Mouse (Mus musculus): ENCODE results near the gene Mrps23.
A peak's percentile ranks its signal among the peaks of the same experiment; 100 is the strongest.

The Mrps23 gene

DNA sequence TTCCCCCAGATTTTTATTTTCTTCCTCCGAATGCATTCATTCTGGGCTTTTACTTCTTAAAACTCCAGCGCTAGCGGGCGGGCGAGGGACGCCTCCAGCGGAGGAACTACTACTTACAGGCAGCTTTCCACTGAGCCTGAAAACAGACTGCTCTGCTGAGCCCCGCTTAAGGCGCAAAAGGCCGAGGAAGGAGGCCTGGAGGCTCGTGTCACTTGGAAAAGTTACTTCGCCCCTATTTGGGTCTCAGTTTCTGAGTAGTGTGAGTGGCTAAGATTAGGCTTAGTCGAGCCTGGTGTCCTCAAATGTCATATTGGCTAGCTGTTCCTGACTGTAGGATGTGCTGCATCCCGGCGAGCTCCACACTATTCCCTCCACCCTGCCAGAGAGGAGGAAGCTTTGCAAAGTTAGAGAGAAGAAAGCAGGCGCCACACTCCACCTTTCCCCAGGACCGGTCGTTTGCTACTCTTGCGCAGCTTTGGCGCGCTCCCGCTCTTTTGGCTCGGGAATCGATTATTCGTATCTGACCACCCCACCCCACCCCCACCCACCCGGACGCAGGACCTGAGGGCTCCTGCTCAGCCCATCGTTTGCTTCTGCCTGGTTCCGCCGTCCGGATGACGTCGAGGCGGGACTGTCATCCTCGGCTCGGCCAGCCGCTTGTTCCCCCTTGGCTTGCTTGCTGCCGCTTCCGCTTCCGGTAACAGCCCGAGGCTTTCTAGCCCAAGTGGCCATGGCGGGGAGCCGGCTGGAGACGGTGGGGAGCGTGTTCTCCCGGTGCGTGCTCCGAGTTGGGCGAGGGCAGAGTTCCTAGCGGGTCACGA, at the start of gene Mrps23:
Gene Mrps23, plus strand, starts transcription at position 677 of the 821 bp plus-strand sequence.
- peak; percentile 94 for DNase-seq (ENCODE audit: low read depth, low spot score)

DNA sequence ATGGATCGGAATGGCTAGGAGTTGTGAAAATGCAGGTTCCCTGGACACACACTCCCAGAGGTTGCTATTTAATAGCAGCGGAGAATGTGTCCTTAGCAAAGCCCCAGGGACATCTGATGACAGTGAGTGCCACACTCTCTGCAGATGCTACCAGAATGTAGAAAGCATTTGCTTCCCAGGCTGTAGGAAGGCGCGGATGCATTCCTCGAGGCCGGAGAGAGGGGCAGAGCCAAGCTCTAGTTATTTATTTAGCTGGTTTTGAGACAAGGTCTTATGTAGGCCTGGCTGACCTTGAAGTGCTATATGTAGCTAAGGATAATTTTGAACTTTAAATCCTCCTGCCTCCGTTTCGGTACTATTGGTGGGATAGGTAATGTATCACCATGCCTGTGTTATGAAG, 49.7 kb upstream of the Mrps23 start:
- no peak for DNase-seq (ENCODE audit: low read depth, low spot score)

DNA sequence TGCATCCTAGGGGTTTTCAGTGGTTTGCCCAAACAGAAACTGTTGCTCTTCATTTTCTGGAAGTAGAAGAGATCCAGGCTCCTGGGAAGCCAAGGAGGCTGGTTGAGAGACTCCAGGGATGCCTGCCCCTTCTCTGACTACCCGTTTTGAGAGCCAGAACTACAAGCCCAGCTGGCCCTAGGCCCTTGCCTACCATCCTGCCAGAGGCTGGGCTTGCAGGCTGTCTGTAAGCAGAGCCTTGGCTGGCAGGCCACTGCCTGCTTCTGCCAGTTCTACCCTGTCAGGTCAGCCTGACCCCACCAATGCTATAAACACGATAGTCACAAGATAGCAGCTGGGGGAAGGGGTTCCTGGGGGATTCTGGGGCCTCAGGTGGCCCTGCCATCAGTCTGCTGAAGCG, 48.7 kb upstream of the Mrps23 start:
- no peak for DNase-seq (ENCODE audit: low read depth, low spot score)

DNA sequence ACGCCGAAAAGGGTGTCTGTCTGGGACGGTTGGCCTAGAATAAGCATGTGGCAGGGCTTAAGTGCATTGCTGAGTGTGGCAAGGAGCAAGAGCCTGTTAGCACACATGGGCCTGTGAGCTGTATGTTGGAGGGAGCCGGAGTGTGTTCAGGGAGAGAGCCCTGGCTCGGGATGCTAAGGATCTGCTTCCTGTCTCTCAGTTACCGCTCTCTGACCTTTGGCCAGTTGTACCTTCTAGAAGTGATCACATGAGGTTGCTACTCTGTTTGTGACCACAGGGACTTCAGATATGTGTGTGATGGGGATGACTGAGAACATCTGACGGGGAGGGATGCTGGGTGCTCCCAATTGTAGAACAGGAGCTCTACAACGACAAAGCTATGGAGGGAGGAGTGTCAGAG, 48.2 kb upstream of the Mrps23 start:
- DNase-seq (ENCODE audit: low read depth, low spot score): no peak

DNA sequence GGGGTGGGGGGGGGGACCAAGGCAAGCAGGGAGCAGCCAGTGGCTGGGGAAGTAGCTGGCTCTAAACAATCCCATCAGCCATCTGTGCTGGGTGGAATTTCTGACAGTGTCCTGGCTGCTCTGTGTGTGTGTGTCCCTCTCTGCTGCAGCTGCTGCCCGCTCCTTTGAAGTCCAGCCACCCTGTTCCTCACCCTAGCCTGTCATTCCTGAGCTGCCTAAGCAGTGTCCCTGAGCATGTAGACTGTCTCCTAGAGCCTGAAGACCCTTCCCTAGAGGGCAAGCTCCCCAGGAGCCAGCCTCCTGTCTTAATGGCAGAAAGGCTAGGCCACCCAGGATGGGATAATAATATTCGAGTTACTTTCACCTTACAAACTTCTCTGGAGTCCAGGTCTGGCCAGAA, 47.8 kb upstream of the Mrps23 start:
- no peak for DNase-seq (ENCODE audit: low read depth, low spot score)

DNA sequence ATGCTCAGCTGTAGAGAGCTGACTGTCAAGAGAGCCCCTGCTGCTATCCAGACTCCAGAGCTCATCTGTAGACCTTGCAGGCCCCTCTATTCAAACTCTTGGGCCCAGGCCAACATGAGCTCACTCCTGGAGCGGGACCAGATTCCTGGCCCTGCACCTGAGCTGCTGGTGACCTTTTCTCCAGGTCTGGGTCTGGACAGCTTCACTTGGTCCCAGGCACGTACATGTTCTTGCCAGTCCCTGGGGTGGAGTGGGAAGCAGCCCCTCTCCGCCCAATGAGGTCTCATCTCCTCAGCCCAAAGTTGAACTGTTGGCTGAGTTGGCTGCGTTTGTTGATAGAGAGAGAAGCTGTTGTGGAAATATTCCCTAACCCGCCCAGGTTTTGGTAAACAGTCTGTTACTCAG, 45.3 kb upstream of the Mrps23 start:
- DNase-seq (ENCODE audit: low read depth, low spot score): no peak

DNA sequence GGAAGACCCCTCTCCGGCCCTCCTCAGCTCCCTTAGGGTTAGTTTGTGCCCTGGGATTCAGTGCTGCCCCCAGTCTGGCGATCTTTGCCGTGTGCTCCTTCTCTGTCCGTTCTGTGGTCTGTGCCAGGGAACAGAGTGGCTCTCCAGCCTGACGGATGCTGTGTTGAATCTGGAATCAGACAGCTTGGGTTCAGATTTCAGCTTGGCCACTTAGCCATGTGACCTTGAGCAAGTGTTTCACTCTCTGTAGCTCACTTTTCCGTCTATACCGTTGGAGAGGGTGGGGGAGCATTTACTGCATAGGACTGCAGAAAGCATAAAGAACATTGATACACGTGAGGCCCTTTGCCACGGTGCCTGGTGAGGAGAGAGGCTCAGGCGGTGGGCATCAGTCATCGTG, 44.8 kb upstream of the Mrps23 start:
- no peak for DNase-seq (ENCODE audit: low read depth, low spot score)

DNA sequence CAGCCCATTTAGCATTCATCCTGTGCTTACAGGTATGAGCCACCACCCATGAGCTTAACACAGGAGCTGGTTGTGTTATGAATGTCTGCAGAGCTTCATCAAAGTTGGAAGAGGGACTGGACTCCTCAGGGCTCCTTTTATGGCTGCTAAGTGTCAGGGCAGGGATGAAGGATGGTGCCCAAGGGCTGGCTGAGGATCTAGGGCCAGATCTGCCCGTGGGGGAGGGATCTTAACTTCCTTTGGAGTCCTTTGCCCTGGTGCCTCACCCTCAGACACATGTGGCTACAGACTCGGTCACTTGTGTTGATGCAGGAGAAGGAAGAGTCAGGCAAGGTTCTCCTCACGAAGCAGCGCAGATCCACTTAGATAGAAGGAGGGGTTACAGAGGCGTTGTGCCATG, 43.9 kb upstream of the Mrps23 start:
- no peak for DNase-seq (ENCODE audit: low read depth, low spot score)

DNA sequence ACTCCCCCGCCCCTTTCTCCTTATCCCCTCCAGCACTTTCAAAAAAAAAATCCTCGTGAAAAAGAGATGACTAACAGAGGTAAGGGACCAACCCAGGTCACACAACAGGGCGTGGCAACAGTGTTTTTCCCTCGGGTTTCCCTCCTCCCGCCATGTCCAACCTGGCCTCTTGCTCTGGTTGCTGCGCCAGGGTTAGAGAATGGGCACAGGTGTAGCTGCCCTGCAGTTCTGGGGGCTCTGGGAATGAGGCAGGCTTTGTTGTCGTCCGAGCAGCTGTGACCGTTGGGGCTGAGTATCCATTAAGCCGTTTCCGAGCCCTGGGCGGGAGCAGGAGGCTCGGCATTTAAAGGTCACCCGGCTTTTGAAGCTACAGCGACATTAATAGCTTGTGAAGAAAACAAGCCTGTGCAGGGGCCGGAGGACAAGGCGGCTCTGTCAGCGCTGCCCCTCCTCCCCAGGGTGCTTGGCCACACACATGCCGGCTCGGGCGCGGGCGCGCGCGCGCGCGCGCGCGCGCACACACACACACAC, 43.1 kb upstream of the Mrps23 start:
- peak; percentile 88 for DNase-seq (ENCODE audit: low read depth, low spot score)

DNA sequence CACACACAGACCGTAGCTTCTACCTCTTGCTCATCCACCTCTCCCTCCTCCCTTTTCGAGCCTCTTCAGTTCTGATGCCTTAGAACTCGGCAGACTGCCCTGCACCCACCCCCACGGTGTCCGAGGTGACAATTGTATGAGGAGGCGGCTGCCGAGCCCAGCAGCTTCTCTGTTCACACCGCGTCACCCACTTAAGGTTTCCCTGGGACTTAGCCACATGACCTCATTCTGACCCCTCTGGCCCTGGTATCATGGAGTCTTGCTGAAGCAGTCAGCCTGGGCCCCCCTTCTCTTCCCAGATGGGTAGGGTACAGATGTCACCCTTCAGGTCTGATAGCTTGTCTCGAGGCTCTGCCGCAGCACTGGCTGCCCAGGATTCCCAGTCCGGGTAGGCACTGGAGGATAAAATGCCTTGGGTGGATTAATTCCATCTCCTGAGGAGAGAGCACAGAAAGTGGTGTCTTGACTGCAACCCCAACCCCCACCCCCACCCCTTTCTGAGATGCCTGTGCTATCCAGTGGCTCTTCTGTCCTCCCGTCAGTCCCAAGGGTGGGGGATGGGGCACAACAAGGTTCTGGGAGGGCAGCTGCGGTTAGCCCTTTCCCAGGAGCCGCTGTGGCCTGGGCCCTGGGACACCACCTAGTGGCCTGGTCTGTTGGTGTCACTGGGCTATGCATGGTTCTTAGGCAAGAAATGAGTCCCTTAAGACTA, 42.4 kb upstream of the Mrps23 start:
- peak; percentile 93 for DNase-seq (ENCODE audit: low read depth, low spot score)

DNA sequence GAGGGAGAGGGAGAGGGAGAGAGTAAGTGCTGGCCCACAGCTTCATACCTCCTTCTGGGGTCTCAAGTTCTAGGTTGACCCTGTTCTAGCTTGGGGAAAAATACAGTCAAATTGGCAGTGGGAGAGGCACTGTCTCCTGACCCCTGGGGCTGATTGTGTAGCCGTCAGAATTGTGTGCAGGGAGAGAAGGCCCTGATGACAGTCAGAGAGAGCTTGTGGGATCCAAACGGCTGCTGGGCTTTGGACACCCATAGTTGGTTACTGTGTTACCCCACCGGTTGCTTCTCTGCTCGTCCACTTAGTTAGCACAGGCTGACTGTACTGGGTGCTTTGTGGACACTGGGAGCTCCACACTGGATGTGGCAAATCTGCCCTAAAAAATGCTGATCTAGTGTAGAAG, 41.4 kb upstream of the Mrps23 start:
- no peak for DNase-seq (ENCODE audit: low read depth, low spot score)

DNA sequence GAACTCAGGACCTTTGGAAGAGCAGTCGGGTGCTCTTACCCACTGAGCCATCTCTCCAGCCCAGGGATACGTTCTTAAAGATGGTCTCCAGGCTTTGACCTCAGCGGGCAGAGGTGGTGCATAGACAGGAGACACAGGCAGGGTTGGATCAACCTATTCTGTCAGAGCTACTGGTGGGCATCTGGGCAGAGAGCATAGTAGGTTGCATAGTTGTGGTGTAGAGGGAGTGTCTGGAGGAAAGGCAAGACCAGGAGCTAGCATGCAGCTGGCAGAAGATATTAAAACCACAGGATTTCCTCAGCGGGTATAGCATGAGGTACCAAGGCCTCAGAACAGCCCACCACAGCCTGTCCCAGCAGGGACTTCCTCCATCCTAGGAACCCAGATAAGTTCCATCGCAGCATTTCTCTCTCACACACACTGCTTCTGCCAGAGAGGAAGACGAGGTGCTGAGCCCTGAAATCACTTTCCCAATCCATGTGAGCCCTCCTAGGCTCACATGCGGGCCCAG, 39.9 kb upstream of the Mrps23 start:
- no peak for DNase-seq (ENCODE audit: low read depth, low spot score)

DNA sequence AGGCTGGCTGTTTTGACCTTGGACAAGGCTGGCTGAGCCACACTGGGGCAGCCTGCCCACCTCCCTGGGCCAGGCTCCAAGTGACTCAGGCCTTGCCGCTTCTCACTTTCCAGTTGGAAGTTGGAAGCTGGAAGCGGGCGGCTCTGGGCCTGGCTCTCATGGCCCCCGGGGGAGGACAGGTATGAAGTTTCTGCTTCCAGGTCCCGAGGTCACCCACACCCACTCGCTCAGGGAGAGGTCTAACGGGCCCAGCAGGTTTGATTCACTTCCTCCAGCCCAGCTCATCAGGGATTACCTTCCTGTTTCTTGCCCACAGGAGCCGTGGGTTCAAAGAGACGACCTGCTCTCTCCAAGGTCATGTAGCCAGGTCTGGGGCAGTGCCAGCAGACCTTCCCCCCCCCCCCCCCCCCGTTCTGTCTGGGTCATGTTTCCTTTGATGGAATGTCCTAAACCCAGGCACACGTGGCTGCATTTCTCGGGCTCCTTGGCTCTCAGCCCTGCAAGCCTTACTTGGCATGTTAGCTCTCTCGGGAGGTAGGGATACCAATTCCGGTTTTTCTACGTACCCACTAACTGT, 39.3 kb upstream of the Mrps23 start:
- DNase-seq (ENCODE audit: low read depth, low spot score): no peak

DNA sequence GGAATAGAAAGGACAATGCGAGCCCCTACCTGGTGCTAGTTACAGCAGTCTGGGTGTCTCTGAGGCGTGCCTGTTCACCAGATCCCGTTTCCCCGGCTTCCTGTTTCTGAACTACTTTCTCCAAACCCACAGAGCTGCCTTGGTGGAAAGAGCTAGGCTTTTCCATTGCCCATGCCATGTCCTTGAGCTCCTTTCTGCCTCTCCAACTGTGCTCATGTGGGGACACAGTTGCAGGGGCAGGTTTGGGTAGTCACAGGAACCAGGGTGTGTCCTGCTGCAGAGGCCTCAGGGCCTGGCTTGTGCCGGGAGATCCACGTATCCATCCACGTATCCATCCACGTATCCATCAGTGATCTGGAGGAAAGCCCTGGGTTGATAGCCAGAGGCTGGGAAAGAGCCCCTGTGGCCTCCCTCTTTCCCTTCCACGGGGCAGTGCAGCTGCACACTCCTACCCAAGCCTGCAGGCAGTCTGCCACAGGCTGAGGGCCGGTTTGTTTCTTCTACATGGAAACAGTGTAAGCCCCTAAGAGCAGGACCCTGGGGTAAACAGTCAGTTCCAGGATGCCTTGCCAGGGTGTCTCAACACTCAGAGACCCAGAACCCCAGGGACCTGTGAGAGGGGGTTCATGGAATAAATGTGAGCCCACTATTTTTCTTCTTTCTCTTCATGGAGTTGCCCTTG, 38.4 kb upstream of the Mrps23 start:
- DNase-seq (ENCODE audit: low read depth, low spot score): no peak

DNA sequence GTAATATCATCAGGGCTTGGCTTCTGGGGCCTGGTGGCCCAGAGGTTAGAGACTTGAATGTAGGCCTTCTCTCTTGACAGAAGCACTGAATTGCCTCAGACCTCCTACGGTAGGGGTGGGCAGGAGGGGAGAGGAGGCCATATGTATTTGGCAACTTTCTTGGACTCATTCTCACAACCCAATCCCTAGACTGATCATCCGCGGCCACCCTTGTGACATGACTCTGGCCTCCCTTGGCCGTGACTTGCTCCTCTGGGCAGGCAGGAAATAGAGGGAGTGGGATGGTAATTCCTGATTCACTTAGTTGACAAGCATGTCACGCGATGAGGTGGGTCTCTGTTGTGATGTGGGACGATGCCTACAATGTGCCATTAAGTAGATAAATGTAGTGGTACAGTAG, 37.7 kb upstream of the Mrps23 start:
- DNase-seq (ENCODE audit: low read depth, low spot score): no peak

DNA sequence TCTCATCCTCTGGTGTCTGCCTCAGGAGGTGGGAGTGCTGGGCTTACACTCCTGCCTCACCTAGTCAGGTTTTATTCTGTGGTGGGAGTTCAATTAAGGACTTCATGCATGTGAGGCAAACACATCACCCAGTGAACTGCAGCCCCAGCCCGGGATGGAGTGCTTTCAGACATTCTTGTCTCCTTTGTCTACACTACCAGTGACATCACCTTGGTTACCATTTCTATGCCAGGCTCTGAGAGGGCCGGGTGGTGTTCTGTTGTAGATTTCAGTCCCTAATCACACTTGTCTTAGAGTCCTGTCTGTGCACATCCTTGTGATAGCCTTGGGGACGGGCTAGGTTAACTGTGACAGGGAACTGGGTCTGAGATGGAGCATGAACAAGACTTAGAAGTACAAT, 35.6 kb upstream of the Mrps23 start:
- DNase-seq (ENCODE audit: low read depth, low spot score): no peak

DNA sequence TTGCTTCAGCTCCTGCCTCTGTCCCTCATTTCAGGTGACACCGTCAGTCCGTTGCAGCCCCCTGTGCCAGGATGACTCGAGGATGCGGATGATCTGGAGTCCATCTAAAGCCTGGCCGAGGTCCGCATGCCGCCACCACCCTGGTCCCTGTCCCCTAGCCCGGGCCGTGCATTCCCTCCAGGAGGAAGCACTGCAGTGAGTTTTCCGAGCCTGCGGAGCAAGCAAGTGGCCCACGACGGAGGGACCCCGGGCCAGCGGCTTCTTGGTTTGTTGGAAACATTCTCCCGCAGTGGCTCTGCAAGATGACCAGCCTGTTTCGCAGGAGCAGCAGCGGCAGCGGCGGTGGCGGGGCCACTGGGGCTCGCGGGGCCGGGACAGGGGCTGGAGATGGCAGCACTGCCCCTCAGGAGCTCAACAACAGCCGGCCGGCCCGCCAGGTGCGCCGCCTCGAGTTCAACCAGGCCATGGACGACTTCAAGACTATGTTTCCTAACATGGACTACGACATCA, 34.6 kb upstream of the Mrps23 start:
- DNase-seq (ENCODE audit: low read depth, low spot score): no peak

DNA sequence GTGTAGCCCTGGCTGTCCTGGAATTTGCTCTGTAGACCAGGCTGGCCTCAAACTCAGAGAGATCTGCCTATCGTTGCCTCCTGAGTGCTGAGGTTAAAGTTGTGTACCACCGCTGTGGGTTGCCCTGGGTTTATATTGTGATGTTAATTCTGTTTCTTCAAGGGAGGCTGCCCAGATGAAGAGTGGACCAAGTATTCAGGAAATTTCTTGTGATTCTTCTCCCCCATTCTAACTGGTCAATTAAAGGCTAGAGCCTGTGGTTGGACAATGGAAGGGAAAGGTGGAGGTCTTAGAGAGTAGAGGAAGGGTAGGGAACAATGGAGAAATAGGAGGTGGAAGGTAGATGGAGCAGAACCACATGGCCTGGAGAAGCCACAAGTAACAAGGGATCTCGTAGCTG, 33.6 kb upstream of the Mrps23 start:
- no peak for DNase-seq (ENCODE audit: low read depth, low spot score)

DNA sequence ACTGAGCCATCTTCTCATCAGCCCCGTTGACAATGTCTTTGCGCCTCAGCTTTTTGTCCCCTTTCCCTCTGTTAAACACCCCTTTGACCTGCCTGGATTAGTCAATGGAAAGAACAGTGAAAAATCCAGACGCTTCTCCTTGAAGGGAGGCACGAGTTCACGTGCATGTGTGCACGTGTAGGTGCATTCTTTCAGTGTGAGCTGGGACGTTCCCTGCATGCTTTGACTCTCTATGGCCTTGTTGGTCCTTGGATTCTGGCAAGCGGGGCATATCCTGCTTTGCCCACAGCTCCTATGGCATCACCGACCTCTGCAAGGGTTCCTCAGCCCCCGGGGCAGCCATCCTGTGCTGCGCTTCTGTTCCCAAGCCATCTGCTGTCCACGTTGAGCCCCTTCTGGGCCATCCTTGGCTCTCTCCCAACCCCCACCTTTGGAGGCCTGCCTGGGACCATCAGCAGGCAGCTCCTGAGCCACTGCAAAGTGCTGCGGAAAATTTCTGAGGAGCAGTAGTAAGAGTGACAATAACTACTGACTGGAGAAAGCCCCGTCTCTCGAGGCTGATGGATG, 32.2 kb upstream of the Mrps23 start:
- no peak for DNase-seq (ENCODE audit: low read depth, low spot score)

DNA sequence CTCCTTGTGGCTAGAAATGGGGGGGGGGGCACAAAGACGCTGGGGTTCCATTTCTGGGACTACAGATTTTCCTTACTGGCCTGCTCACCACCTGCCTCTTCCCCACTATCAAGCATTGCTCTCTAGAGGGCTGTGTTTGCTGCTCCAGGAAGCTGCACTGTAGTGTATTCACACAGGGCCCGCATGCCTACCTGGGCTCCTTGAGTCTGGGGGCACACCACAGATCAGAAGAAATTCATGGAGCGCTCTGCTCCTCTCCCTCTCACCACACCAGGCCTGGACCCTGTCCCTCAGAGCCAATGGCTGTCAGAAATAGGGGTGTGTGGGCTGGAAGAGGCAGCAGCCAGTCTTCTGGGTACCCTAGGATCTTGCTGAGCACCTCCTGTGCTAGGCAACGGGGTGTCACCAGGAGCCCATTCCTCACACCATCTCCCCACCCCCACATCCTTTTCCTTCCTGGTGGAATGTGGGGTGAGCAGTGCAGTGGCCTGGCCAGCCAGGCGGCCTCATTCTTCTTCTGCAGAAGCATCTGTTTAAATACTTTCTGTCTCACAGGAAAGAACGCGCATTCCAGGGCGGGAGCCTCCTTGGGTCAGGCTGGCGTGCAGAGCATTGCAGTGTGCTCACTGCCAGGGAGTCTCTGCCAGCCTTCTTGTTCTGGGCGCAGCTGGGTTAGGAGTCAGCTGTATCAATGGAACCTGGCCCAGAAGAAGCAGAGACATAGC, 31.4 kb upstream of the Mrps23 start:
- DNase-seq (ENCODE audit: low read depth, low spot score): peak; percentile 91

All from mesoderm, embryonic 11.5 days (tissue).